Mouse (Mus musculus): Measurements from ENCODE around the gene Bnip1. TPM values are rescaled to one million over a fixed set of nuclear protein-coding genes. Genes with fewer than 3 reads are reported as not detected.

Bnip1 gene
- polyA plus RNA-seq (2012; rRNA removed), result 7.5 and 9.8 TPM in 2 replicates

DNA sequence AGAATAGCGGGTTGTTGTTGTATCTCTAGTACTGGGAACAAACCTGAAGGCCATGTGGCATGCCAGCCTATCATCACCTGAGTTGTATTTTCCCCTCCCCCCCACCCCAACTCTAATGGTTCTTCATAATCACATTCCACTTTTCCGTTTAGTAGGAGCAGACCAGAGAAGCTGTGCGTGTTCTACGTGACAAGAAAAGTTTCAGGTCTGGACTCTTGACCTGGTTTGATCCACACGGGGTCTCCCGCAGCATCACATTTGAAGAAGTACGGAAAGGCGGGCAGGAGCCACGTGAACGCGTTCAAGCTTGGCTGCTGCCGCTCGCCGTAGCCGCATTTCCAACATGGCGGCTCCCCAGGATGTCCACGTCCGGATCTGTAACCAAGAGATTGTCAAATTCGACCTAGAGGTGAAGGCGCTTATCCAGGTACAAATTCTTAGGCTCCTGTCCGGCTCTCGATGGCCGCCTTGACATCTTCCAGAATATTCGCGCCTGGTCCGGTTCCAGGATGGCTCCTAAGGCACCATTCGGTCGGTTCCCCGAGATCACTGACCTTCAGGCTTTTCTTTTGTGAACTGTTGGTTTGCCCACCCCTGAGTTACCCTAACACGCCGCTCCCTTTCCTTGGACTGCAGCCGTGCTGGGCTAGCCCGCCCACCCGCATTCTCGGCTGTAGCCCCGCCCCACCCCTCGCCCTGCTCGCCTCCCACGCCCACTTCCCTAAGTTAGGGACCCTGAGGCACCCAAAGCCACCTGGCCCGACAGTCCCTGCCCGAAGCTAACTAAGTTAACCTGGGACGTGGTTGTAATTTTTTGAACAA is at the start of gene Bnip1:
Bnip1 (plus strand) TSS at position 317 of the 822 bp plus-strand sequence.

Other genes with a start within 250 kb of the Bnip1 start
- 66.1 and 80.0 TPM in 2 replicates for gene Ergic1, start 219.6 kb upstream of the Bnip1 start, polyA plus RNA-seq (2012; rRNA removed)
- 23.9 and 44.9 TPM in 2 replicates for gene Dusp1, start 218.9 kb upstream of the Bnip1 start, polyA plus RNA-seq (2012; rRNA removed)
- gene Atp6v0e, start 117.8 kb upstream of the Bnip1 start, polyA plus RNA-seq (2012; rRNA removed), result 111 and 120 TPM in 2 replicates
- 0.52 and 0.53 TPM in 2 replicates for gene Crebrf, start 65.4 kb upstream of the Bnip1 start, polyA plus RNA-seq (2012; rRNA removed)
- 1.7 and 1.8 TPM in 2 replicates for gene Nkx2-5, start 63.9 kb downstream of the Bnip1 start, polyA plus RNA-seq (2012; rRNA removed)
- gene Kifc5b, start 136.0 kb downstream of the Bnip1 start, polyA plus RNA-seq (2012; rRNA removed), result 1.3 and 1.7 TPM in 2 replicates
- gene Phf1, start 152.0 kb downstream of the Bnip1 start, polyA plus RNA-seq (2012; rRNA removed), result 33.1 and 53.3 TPM in 2 replicates
- gene Cuta, start 158.5 kb downstream of the Bnip1 start, polyA plus RNA-seq (2012; rRNA removed), result 126 and 160 TPM in 2 replicates
- gene Syngap1, start 160.2 kb downstream of the Bnip1 start, polyA plus RNA-seq (2012; rRNA removed), result 10.5 and 12.2 TPM in 2 replicates
- 2.5 and 5.1 TPM in 2 replicates for gene Zbtb9, start 192.1 kb downstream of the Bnip1 start, polyA plus RNA-seq (2012; rRNA removed)
- 48.1 and 51.9 TPM in 2 replicates for gene Bak1, start 247.9 kb downstream of the Bnip1 start, polyA plus RNA-seq (2012; rRNA removed)